Mouse (Mus musculus): ENCODE measurements around the gene Fam50a. TPM values are rescaled to one million over a fixed set of nuclear protein-coding genes. Genes with fewer than 3 reads are reported as not detected.
"Not testable (repeated sequence)": the region's sequence is repeated elsewhere in the genome, so short reads cannot be mapped to it uniquely, and the experiment has no call there.

Fam50a gene
- total RNA-seq, 2 experiments from 2014 or later, result 35.4 to 38.5 TPM

DNA sequence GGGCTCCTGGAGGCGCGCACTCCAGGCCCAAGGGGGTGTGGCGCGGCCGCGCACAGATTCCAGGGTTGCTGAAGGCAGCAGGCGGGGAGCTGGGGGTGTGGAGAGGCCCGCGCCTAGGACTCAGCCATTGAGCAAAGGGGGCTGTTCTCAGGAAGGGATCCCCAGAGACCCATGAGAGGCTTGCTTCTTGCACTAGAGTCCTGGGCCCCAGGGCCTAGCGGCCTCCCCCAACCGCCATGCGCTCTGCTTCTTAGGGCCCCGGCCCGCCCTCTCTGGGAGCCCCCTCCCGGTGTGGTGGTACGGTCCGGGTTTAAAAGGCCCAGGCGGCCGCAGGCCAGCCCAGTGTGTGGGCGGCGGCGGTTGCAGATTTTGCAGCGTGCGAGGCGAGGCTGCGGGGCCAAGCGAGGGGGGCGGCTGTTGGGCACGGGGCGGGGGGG, 15.9 kb downstream of the Fam50a start, which contains the start of gene Plxna3:
Plxna3 (plus strand) TSS at position 342 of the 437 bp plus-strand sequence.
- intact Hi-C loops (cut with DNase I), result no loop called here
- DNase-seq (ENCODE audit: low spot score in 2 of 2), result peak; percentile 28 to 49

DNA sequence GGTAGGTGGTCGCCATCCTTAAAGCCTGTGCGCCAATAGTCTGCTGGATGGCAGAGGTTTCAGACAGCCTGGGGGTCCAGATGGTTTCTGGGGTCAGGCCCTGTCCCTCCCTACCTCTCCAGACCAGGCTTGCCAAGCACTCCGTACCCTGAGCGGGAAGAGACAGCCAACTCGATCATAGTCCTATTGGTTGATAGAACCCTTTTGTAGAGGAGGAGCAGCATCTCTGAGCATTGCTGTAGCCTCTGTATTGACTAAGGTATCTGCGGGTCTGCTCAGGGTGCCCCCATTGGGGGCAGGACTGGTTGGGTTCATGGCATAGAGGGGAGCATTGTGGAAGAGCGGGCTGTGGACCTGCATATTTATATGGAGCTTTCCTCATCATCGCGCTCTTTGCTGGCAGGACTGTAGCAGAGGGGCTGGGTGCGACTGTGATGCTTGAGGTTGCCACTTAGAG, 16.4 kb downstream of the Fam50a start:
- intact Hi-C loops (cut with DNase I), result no loop called here
- DNase-seq (ENCODE audit: low spot score in 2 of 2), result no peak

DNA sequence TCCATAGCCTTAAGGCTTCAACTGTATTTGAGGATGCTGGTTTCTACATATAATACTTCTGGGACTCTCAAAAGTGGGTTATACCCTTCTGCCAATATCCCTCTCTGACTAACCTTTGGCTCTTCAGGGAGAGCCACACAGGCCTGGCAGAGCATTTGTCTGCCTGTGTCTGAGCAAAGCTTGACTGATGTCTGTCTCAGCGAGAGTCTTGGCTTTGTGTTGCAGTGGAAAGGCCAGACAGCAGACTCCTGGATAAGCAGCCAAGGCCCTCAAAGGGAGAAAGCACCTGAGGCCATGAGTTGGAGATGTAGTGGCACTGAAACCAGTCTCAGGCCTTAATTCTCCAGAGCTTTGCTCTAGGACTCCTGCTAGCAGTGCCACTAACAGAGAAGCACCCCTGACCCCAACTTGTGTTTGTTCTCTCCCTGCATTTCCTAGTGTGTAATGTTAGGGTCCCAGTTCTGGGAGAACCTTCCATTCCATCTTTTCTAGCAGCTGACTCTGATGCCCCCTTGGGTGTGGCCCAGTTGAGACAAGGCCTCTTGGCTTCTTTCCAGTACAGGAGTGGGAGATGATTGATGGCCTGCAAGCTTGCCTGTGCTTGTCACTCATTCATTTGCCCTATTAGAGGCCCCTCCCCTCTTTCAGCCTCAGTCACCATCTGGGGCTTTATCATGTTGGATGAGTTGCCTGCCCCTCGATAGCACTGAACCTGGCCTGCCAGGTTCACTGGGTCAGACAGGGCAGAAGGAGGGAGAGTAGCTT, 17.5 kb downstream of the Fam50a start:
- no peak for DNase-seq (ENCODE audit: low spot score in 2 of 2)
- intact Hi-C loops (cut with DNase I), result no loop called here

DNA sequence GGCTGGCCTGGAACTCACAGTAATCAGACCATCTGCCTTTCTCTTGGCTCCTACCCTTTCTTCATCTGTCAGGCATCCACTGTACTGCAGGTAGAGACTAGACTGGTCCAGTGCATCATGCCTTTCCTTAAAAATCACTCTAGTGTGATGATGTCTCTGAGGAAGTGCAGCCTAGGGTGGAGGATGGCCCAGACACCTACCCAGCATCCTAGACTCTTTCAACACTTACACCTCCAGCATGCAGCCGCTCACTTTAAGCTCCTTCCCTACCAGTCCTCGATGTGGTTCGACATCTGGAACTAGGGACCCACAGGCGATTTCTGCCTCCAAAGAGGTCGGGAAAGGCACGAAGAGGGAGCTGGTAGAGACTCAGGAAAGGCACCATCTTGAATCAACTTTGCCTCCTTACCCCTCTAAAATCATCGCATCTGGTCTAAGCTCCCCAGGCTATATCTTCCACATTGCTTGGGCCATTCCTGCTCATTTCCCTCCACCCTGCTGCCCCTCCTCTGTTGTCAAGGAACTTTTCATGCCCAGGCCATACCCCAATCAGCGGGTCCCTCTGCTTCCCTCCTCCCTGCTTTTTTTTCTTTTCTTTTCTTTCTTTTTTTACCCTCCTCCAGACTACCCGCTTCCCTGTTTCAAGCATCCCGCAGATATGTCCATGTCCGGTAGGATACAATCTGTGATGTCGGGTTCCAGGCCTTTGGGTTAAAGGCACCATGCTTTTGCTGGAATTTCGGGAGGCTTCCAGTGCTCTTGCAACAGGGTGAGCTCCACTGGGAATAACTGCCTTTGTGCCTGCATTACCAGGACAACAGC, 40.0 kb downstream of the Fam50a start:
- intact Hi-C loops (cut with DNase I), result no loop called here

DNA sequence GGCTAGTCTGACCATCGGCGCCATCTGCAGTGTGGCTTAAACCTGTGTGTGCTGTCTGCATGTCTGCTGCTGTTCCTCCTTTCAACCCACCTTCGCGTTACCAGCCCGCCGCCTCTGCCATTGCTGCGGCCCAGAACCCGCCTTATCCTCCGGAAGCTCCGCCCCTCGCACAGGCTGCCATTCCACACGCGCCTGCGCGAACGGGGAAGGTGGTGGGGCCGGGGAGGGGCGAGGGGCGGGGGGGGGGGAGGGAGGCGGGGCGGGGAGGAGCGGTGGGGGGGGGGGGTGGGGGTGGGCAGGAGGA, 40.6 kb downstream of the Fam50a start, which contains the start of gene Lage3:
Lage3 (minus strand) TSS at position 152 of the 304 bp plus-strand sequence.
- intact Hi-C loops (cut with DNase I), result no loop called here
- DNase-seq (ENCODE audit: low spot score in 2 of 2), result peak; percentile 70 to 78

More for the DNA sequence above, 40.0 kb downstream of the Fam50a start:
- DNase-seq (ENCODE audit: low spot score in 2 of 2), result no peak

DNA sequence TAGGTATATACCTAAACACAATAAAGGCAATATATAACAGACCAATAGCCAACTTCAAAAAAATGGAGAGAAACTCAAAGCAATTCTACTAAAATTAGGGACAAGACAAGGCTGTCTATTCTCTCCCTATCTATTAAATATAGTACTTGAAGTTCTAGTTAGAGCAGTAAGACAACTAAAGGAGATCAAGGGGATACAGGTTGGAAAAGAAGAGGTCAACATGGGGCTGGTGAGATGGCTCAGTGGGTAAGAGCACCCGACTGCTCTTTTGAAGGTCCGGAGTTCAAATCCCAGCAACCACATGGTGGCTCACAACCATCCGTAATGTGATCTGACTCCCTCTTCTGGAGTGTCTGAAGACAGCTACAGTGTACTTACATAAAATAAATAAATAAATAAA, 44.2 kb downstream of the Fam50a start:
- DNase-seq (ENCODE audit: low spot score in 2 of 2); intact Hi-C loops (cut with DNase I): not testable (repeated sequence)

DNA sequence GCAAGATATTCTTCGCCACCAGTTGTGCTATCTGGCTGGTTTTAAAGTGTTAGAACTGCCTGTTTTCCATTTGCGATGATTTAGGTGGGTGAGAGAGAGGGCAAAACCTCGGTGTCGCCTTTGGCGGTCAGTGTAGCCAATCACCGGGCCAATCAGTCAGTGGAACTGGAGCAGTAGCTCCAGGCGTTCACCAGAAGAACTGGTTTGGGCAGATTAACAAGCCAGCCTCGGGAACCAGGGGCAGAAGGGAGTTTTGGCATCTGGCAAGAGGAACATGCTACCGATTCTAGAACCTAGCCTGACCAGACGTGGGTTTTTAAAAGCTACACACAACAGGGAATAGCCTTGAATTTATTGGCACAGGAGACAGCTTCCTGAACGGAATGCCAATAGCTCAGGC, 46.3 kb downstream of the Fam50a start:
- DNase-seq (ENCODE audit: low spot score in 2 of 2), result no peak
- intact Hi-C loops (cut with DNase I), result no loop called here

DNA sequence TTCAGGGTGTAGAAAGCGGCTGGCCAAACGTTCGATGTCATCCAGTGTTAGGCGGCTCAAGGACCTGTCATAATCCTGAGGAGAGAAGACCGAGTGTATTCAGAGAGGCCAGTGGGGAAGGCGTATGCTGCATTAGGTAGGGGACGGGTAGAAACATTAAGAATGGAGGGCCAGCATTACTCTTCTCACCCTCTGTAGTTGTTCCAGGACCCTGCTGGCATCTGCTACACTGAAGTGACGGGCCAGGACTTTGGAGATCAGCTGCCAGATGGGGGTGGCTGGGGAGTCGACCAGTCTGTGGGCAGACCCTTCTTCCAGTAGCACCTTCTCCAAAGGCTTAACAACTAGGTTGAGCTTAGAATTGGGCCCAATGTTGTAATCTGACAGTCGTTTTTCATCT, 54.7 kb downstream of the Fam50a start:
- no peak for DNase-seq (ENCODE audit: low spot score in 2 of 2)
- intact Hi-C loops (cut with DNase I), result no loop called here

DNA sequence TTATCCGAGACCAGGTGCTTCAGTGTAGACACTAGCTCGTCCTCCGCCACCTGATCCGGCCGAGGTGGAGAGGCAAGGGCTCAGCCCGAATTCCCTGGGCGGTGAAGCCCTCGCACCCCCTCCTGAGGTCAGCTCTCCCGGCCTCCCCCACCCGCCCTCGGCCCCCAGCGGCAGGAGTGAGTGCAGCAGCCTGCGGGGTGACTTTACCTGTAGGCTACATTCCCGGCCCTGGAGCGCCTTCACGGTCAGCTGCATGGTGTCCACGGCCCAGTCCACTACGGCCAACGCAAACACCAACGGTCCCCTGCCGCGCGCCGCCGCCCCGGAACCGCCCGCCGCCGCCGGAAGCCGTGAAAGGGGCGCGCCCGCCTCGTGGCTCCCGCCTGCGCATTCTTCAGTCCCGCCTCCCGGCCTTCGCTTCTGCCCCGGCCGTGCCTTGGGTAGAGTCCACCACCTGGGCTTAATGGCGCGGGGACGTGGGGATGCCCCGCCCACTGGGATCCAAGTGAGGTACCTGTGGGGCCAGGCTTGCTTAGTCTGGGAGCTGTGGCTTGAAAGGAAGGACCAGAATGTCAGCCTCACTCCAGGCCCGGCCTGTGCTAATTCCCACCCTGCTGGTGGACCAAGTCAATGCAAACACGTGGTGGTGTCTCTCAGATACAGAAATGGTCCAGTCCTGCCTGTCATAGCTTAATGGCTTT, 55.5 kb downstream of the Fam50a start:
- intact Hi-C loops (cut with DNase I), result no loop called here
- peak; percentile 15 to 54 for DNase-seq (ENCODE audit: low spot score in 2 of 2)

Small RNA genes within 50 kb of the gene (microRNA-seq; reads per million reads assigned to microRNA genes)
- 0 to 0.34 reads per million in 2 experiments for gene Mir7091
- 0 to 0.53 reads per million in 2 experiments for gene Mir7092

Other genes with a start within 250 kb of the Fam50a start
- under 1 TPM in 1 of 2 experiments, not detected in 1; 0.59 TPM for gene Opn1mw, start 185.6 kb upstream of the Fam50a start, total RNA-seq (2021)
- gene Mecp2, start 177.7 kb upstream of the Fam50a start, total RNA-seq (2021), result 10 to 100 TPM; 74.2 to 75.5 TPM
- not detected for gene Tex28, start 145.2 kb upstream of the Fam50a start, total RNA-seq (2021)
- gene Tktl1, start 135.8 kb upstream of the Fam50a start, total RNA-seq (2021), result not detected
- gene Flna, start 63.2 kb upstream of the Fam50a start, total RNA-seq (2021), result 100 to 1,000 TPM in 1 of 2 experiments, 10 to 100 TPM in 1; 89.1 to 100 TPM
- gene Emd, start 58.3 kb upstream of the Fam50a start, total RNA-seq (2021), result 10 to 100 TPM; 38.9 to 40.4 TPM
- gene Rpl10, start 42.2 kb upstream of the Fam50a start, total RNA-seq (2021), result 100 to 1,000 TPM; 124 to 140 TPM
- 10 to 100 TPM; 51.2 to 53.1 TPM for gene Taz, start 31.1 kb upstream of the Fam50a start, total RNA-seq (2021)
- 1 to 10 TPM; 1.4 to 2.0 TPM for gene Dnase1l1, start 30.7 kb upstream of the Fam50a start, total RNA-seq (2021)
- gene Atp6ap1, start 15.9 kb upstream of the Fam50a start, total RNA-seq (2021), result 100 to 1,000 TPM; 351 to 367 TPM
- 100 to 1,000 TPM; 663 to 673 TPM for gene Gdi1, start 8.0 kb upstream of the Fam50a start, total RNA-seq (2021)
- gene Plxna3, start 16.0 kb downstream of the Fam50a start, total RNA-seq (2021), result 10 to 100 TPM; 33.3 to 33.8 TPM
- gene Lage3, start 40.6 kb downstream of the Fam50a start, total RNA-seq (2021), result 10 to 100 TPM; 30.5 to 33.0 TPM
- 10 to 100 TPM; 59.0 to 62.6 TPM for gene Ubl4a, start 60.2 kb downstream of the Fam50a start, total RNA-seq (2021)
- gene Slc10a3, start 60.3 kb downstream of the Fam50a start, total RNA-seq (2021), result 1 to 10 TPM; 2.1 to 3.2 TPM
- gene Fam3a, start 80.2 kb downstream of the Fam50a start, total RNA-seq (2021), result 10 to 100 TPM; 20.0 to 27.0 TPM
- 10 to 100 TPM; 41.9 to 46.8 TPM for gene Ikbkg, start 80.3 kb downstream of the Fam50a start, total RNA-seq (2021)
- gene G6pdx, start 116.2 kb downstream of the Fam50a start, total RNA-seq (2021), result 10 to 100 TPM; 22.8 to 24.4 TPM
- not detected for gene Gm6880, start 168.4 kb downstream of the Fam50a start, total RNA-seq (2021)